Mouse (Mus musculus) cerebellum, adult 2 months (tissue): ENCODE results near the gene Cdk5rap3. TPM values are rescaled to one million over a fixed set of nuclear protein-coding genes. Genes with fewer than 3 reads are reported as not detected.

Experiments
- DNase-seq, 2 experiments: peaks; one replicate each; pipeline ENCODE4 v3.0.0; 2021
- H3K27ac ChIP-seq: fragments of 200-500 bp; 2 replicates; pipeline ENCODE4 v1.5.1; 2012; ENCODE audit warnings: low read length, control low read depth, inconsistent platforms; ENCODE audit not compliant: insufficient read depth
- H3K27me3 ChIP-seq: fragments of 200-500 bp; 2 replicates; pipeline ENCODE4 v1.6.1; 2012; ENCODE audit warnings: inconsistent platforms, mild to moderate bottlenecking, low read length, moderate library complexity; ENCODE audit not compliant: control insufficient read depth, insufficient read depth
- H3K4me1 ChIP-seq: fragments of 200-500 bp; 2 replicates; pipeline ENCODE4 v1.6.1; 2011; ENCODE audit warnings: low read length; ENCODE audit not compliant: control insufficient read depth, insufficient read depth
- H3K4me3 ChIP-seq: fragments of 200-500 bp; replicated peaks from 2 replicates; pipeline ENCODE3; 2011; ENCODE audit warnings: mild to moderate bottlenecking, low read depth, low read length, control low read depth; ENCODE audit not compliant: insufficient read depth
- CTCF ChIP-seq: fragments of 200-500 bp; IDR thresholded peaks from 2 replicates; pipeline ENCODE4 v1.5.1; 2011; ENCODE audit warnings: low read depth, mild to moderate bottlenecking, control low read depth, low read length, moderate library complexity, borderline replicate concordance; ENCODE audit not compliant: insufficient read depth
- POLR2A ChIP-seq: fragments of 200-500 bp; IDR thresholded peaks from 2 replicates; pipeline ENCODE4 v1.6.1; 2011; ENCODE audit warnings: low read length, control low read depth, borderline replicate concordance; ENCODE audit not compliant: insufficient read depth
- WGBS: fragments of 180-500 bp; shearing (Covaris S2); methylation state at CpG from one replicate; pipeline ENCODE4 v1.1.7; 2018; 5-methylcytosine and 5-hydroxymethylcytosine counted together
- polyA plus RNA-seq: library from polyadenylated mRNA; depleted of rRNA; stranded (reverse); fragments of >200 nt; gene quantifications from 2 replicates; pipeline ENCODE4 v1.2.3, GENCODE M21; 2012

Gene Cdk5rap3
- polyA plus RNA-seq, 1 experiment = 40.7 TPM

GRCm38 (mm10) chr11:96899449-96900306 lies 16.6 kb downstream of the Cdk5rap3 start:
- DNase-seq = no peak
- H3K27me3 ChIP-seq = no peaks in the 10 kb centered on the region
- 53% methylated on average over 13 of the region's 13 CpGs for WGBS
- H3K27ac ChIP-seq = no peak overlapping the region
- peaks cover 9% of the 10 kb centered on the region for H3K4me1 ChIP-seq
- TF ChIP-seq POLR2A = no peak
- no peak for TF ChIP-seq CTCF
- H3K4me3 ChIP-seq = no peak overlapping the region

GRCm38 (mm10) chr11:96895886-96896285 lies 20.4 kb downstream of the Cdk5rap3 start:
- no peaks in the 10 kb centered on the region for H3K4me1 ChIP-seq
- no peak overlapping the region for H3K4me3 ChIP-seq
- TF ChIP-seq CTCF = no peak
- TF ChIP-seq POLR2A = no peak
- H3K27me3 ChIP-seq = no peaks in the 10 kb centered on the region
- H3K27ac ChIP-seq = no peak overlapping the region
- 89% methylated on average over 4 of the region's 4 CpGs for WGBS
- DNase-seq = no peak

GRCm38 (mm10) chr11:96893203-96893842 lies 23.0 kb downstream of the Cdk5rap3 start:
- H3K27me3 ChIP-seq = no peaks in the 10 kb centered on the region
- no peaks in the 10 kb centered on the region for H3K4me1 ChIP-seq
- DNase-seq = no peak
- WGBS = 57% methylated on average over 11 of the region's 11 CpGs
- no peak for TF ChIP-seq CTCF
- TF ChIP-seq POLR2A = no peak
- no peak overlapping the region for H3K4me3 ChIP-seq
- H3K27ac ChIP-seq = no peak overlapping the region

GRCm38 (mm10) chr11:96891784-96892527 lies 24.3 kb downstream of the Cdk5rap3 start:
- TF ChIP-seq POLR2A = no peak
- TF ChIP-seq CTCF = no peak

DNA sequence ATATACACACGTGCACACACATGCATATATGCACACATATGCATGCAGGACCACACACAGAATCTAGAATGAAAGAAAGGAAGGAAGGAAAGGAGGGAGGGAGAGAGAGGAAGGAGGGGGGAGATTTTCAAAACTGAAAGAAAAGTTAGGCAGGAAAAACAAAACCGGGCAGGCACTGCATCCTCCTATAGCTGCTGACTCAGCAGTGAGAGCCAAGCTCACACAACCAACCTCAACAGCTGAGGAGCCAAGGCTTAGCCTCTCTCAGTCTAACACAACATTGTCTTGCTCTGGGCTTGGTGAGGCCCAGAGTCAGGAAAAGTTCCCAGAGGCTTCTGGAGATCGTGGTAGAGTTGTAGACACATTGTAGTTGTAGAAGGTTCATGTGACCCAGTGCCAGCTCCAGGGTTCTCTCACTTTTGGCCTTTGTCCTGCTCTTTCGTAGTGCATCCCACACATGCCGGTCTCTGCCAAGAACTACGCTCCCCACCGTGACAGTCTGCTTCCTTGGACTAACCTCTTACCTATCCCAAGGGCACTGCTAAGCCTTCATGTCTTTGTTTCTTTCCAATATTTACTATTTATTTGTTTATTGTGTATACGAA lies 29.3 kb downstream of the Cdk5rap3 start:
- DNase-seq = peak; percentile 41 to 58
- no peaks in the 10 kb centered on the region for H3K27me3 ChIP-seq
- no peak overlapping the region for H3K27ac ChIP-seq
- H3K4me3 ChIP-seq = no peak overlapping the region
- no peak for TF ChIP-seq CTCF
- TF ChIP-seq POLR2A = no peak
- peaks cover 25% of the 10 kb centered on the region for H3K4me1 ChIP-seq
- 23% methylated on average over 8 of the region's 8 CpGs for WGBS

More at GRCm38 (mm10) chr11:96891784-96892527, 24.3 kb downstream of the Cdk5rap3 start:
- H3K4me3 ChIP-seq = no peak overlapping the region
- DNase-seq = no peak
- 64% methylated on average over 14 of the region's 14 CpGs for WGBS
- peaks cover 8% of the 10 kb centered on the region for H3K4me1 ChIP-seq
- no peaks in the 10 kb centered on the region for H3K27me3 ChIP-seq
- no peak overlapping the region for H3K27ac ChIP-seq

DNA sequence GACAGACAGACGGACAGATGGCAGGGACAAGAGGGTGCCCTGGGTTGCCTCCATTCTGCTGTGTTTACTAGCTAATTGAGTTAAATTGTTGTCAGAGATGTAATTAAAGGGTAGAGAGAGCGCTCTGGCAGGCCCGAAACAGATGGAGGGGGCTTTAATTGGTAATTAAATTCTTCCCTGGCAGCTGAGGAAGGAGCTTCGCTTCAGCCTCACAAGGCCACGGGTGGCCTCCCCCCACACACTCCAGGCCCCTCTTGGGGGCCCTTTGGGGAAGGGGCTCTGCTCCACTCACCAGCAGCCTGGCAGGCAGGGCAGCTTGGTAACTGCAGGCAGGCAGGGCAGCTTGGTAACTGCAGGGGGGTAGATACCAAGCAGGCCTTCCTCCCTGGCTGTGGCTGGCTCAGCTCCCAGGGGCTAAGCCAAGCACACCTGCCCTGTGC lies 30.4 kb downstream of the Cdk5rap3 start:
- Histone ChIP-seq H3K4me1 (peaks cover 25% of the 10 kb centered on the region), H3K27me3 (no peaks in the 10 kb centered on the region), H3K4me3 (no peak overlapping the region), H3K27ac (no peak overlapping the region)
- DNase-seq = no peak
- TF ChIP-seq POLR2A (no peak), CTCF (no peak)
- 44% methylated on average over 5 of the region's 5 CpGs for WGBS

DNA sequence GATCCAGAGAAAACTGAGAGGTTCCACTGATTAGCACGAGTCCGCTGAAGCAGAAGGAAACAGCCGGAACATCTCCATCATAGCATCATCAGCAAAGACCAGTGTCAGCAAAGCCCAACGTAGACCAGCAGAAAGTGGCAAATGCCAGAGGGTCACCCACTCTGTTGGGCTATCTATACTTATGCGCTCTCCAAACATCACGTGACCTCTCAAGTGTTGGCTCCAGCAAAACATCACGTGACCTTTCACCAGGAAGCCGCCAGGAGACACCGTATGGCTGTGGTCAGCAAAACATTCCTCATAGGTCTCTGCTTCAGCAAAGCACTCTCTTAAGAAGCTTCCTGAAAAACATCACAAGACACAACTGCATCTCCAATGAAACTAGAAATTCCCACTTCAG lies 36.0 kb downstream of the Cdk5rap3 start:
- Histone ChIP-seq H3K27ac (no peak overlapping the region), H3K27me3 (no peaks in the 10 kb centered on the region), H3K4me1 (no peaks in the 10 kb centered on the region; the same call in 1 of the 2 replicates), H3K4me3 (no peak overlapping the region)
- 82% methylated on average over 9 of the region's 9 CpGs for WGBS
- DNase-seq = no peak
- TF ChIP-seq POLR2A (no peak), CTCF (no peak)
